Mouse (Mus musculus) liver, embryonic 14.5 days (tissue): Measurements from ENCODE around the gene Gpr45.
A peak's percentile ranks its signal among the peaks of the same experiment; 100 is the strongest.

Experiments used
- CTCF ChIP-seq: IDR thresholded peaks from 2 replicates; pipeline ENCODE4 v1.5.1; 2016; ENCODE audit warnings: antibody characterized with exemption, low read depth, control low read depth
- EP300 ChIP-seq: IDR thresholded peaks from 2 replicates; pipeline ENCODE4 v1.6.1; 2016; ENCODE audit warnings: antibody characterized with exemption, low read depth

DNA sequence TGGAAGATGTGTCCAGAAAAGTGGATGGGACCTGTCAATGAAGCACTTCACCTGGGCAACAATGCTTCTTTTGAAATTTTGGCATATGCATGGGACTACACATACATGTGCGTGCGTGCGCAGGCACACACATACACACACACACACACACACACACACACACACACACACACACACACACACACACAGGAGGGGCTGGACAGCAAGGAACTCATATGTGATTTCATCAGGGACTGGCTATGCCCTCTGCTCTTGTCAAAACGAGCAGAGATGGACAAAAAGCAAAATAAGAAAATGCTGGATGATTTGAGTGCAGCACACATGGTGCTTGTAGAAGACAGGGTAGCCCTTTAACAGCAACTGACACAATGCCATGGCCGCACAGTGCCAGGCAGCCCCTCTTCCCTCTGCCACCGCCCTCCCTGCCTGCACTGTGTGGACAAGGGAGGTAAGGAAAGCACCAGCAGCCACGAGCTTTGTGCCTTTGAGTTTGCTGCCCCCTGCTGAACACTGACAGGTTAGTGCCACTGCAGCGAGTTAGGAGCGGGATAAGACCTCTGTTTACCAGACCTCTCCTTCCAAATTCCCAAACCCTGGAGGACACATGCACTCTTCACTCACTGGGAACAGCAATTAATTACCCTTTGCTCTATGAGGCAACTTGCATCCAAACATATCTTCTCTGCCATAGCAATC is 113.1 kb downstream of the Gpr45 start:
- TF ChIP-seq CTCF (peak; percentile 81), EP300 (no peak)
